Mouse (Mus musculus) heart, postnatal 0 days (tissue): Measurements from ENCODE around the gene Fam8a1. TPM values are rescaled to one million over a fixed set of nuclear protein-coding genes. Genes with fewer than 3 reads are reported as not detected.

ENCODE experiments used
- ATAC-seq: fragments of 200-750 bp; cut with Nextera tagmentation; 2 replicates; pipeline ENCODE4 v1.8.0; 2017; ENCODE audit warnings: low read depth, moderate number of reproducible peaks, moderate library complexity; ENCODE audit not compliant: insufficient read depth
- DNase-seq: peaks from one replicate; pipeline ENCODE4 v3.0.0-alpha.2; 2016; ENCODE audit warnings: low spot score
- H3K27ac ChIP-seq: fragments of 300-500 bp; sonication (generic); 2 replicates; pipeline ENCODE4 v1.5.1; 2014; ENCODE audit warnings: low read depth, mild to moderate bottlenecking
- H3K27me3 ChIP-seq: fragments of 300-500 bp; sonication (generic); 2 replicates; pipeline ENCODE4 v1.6.1; 2014; ENCODE audit warnings: low read length, mixed read lengths; ENCODE audit not compliant: control insufficient read depth, insufficient read depth
- H3K36me3 ChIP-seq: fragments of 300-500 bp; sonication (generic); replicated peaks from 2 replicates; pipeline ENCODE4 v1.6.1; 2014; ENCODE audit warnings: low read length, mixed read lengths; ENCODE audit not compliant: control insufficient read depth, insufficient read depth
- H3K4me1 ChIP-seq: fragments of 300-500 bp; sonication (generic); 2 replicates; pipeline ENCODE4 v1.6.1; 2014; ENCODE audit warnings: antibody characterized with exemption; ENCODE audit not compliant: control insufficient read depth, insufficient read depth
- H3K4me2 ChIP-seq: fragments of 300-500 bp; sonication (generic); 2 replicates; pipeline ENCODE4 v1.6.1; 2014; ENCODE audit warnings: low read depth, mild to moderate bottlenecking, low read length, moderate library complexity
- H3K4me3 ChIP-seq: fragments of 300-500 bp; sonication (generic); 2 replicates; pipeline ENCODE4 v1.5.1; 2014; ENCODE audit warnings: low read depth, low read length
- H3K9ac ChIP-seq: fragments of 300-500 bp; sonication (generic); replicated peaks from 2 replicates; pipeline ENCODE4 v1.6.1; 2014; ENCODE audit warnings: low read depth, low read length, mixed read lengths
- H3K9me3 ChIP-seq: fragments of 300-500 bp; sonication (generic); replicated peaks from 2 replicates; pipeline ENCODE4 v1.6.1; 2016; ENCODE audit warnings: low read length; ENCODE audit not compliant: control insufficient read depth
- CTCF ChIP-seq: IDR thresholded peaks from 2 replicates; pipeline ENCODE4 v1.5.1; 2016; ENCODE audit warnings: antibody characterized with exemption, control low read depth, low read depth
- EP300 ChIP-seq: IDR thresholded peaks from 2 replicates; pipeline ENCODE4 v1.6.1; 2016; ENCODE audit warnings: antibody characterized with exemption, low read depth
- WGBS: fragments of 180-500 bp; shearing (Covaris S2); extraction: QIAGEN DNeasy Blood & Tissue Kit; methylation state at CpG from one replicate; pipeline ENCODE4 v1.1.7; 2014; 5-methylcytosine and 5-hydroxymethylcytosine counted together
- polyA plus RNA-seq: library from polyadenylated mRNA; unstranded; fragments of >200 nt; fragmentation: Nextera tagmentation; extraction: Ambion mirVana; gene quantifications from 2 replicates; pipeline ENCODE4 v1.2.1, GENCODE M21; 2015
- total RNA-seq: library from RNA; depleted of rRNA; stranded (reverse); fragments of >200 nt; gene quantifications from 2 replicates; pipeline ENCODE4 v1.2.3, GENCODE M21; 2014; ENCODE audit warnings: low replicate concordance

Gene Fam8a1
- total and polyA plus RNA-seq, 2 experiments from 2014 or later, result 8.0 to 15.5 TPM

GRCm38 (mm10) chr13:46642318-46642717, 27.0 kb upstream of the Fam8a1 start:
- no peak for TF ChIP-seq EP300
- peak; percentile 36 for TF ChIP-seq CTCF
- no peak overlapping the region for H3K4me2 ChIP-seq
- H3K9me3 ChIP-seq, result peaks cover 8% of the 10 kb centered on the region
- H3K4me1 ChIP-seq, result no peaks in the 10 kb centered on the region
- no peaks in the 10 kb centered on the region for H3K27me3 ChIP-seq
- peaks cover 50% of the 10 kb centered on the region for H3K36me3 ChIP-seq
- 90% methylated on average over 4 of the region's 4 CpGs for WGBS
- H3K27ac ChIP-seq, result no peak overlapping the region
- no peak for DNase-seq
- H3K4me3 ChIP-seq, result no peak overlapping the region
- H3K9ac ChIP-seq, result no peak overlapping the region
- ATAC-seq, result no peak

- Histone ChIP-seq H3K4me3 (no peak overlapping the region), H3K27me3 (no peaks in the 10 kb centered on the region), H3K36me3 (peaks cover 46% of the 10 kb centered on the region), H3K4me2 (no peak overlapping the region), H3K4me1 (no peaks in the 10 kb centered on the region), H3K27ac (no peak overlapping the region), H3K9ac (no peak overlapping the region), H3K9me3 (peaks cover 8% of the 10 kb centered on the region)
- TF ChIP-seq CTCF (no peak), EP300 (no peak)
- DNase-seq, result no peak
- 94% methylated on average over 6 of the region's 6 CpGs for WGBS
- ATAC-seq, result no peak
Observed at GRCm38 (mm10) chr13:46644175-46644574, 25.1 kb upstream of the Fam8a1 start.

GRCm38 (mm10) chr13:46645476-46645875, 23.8 kb upstream of the Fam8a1 start:
- H3K27me3 ChIP-seq, result no peaks in the 10 kb centered on the region
- H3K4me2 ChIP-seq, result no peak overlapping the region
- no peak for DNase-seq
- no peaks in the 10 kb centered on the region for H3K4me1 ChIP-seq
- TF ChIP-seq EP300, result no peak
- TF ChIP-seq CTCF, result no peak
- peaks cover 43% of the 10 kb centered on the region for H3K36me3 ChIP-seq
- 89% methylated on average over 6 of the region's 6 CpGs for WGBS
- H3K9ac ChIP-seq, result no peak overlapping the region
- H3K9me3 ChIP-seq, result peaks cover 8% of the 10 kb centered on the region
- no peak overlapping the region for H3K4me3 ChIP-seq
- no peak for ATAC-seq
- H3K27ac ChIP-seq, result no peak overlapping the region

GRCm38 (mm10) chr13:46651853-46652252, 17.5 kb upstream of the Fam8a1 start:
- Histone ChIP-seq H3K4me2 (no peak overlapping the region), H3K4me3 (no peak overlapping the region), H3K27ac (no peak overlapping the region), H3K4me1 (no peaks in the 10 kb centered on the region), H3K9ac (no peak overlapping the region), H3K9me3 (no peaks in the 10 kb centered on the region), H3K27me3 (no peaks in the 10 kb centered on the region), H3K36me3 (peaks cover 27% of the 10 kb centered on the region; the same call in 1 of the 2 replicates)
- ATAC-seq (no peak), DNase-seq (no peak)
- TF ChIP-seq EP300, result no peak
- TF ChIP-seq CTCF, result no peak
- 78% methylated on average over 7 of the region's 7 CpGs for WGBS

GRCm38 (mm10) chr13:46652671-46653070, 16.7 kb upstream of the Fam8a1 start:
- no peaks in the 10 kb centered on the region for H3K9me3 ChIP-seq
- WGBS, result 89% methylated on average over 7 of the region's 7 CpGs
- H3K4me3 ChIP-seq, result no peak overlapping the region
- H3K27ac ChIP-seq, result no peak overlapping the region
- H3K4me2 ChIP-seq, result no peak overlapping the region
- H3K9ac ChIP-seq, result no peak overlapping the region
- DNase-seq (no peak), ATAC-seq (no peak)
- H3K4me1 ChIP-seq, result no peaks in the 10 kb centered on the region
- peaks cover 24% of the 10 kb centered on the region; the same call in 1 of the 2 replicates for H3K36me3 ChIP-seq
- TF ChIP-seq EP300 (no peak), CTCF (no peak)
- H3K27me3 ChIP-seq, result no peaks in the 10 kb centered on the region

- Histone ChIP-seq H3K4me2 (no peak overlapping the region), H3K9me3 (no peaks in the 10 kb centered on the region)
- WGBS, result 82% methylated on average over 4 of the region's 4 CpGs
Observed at GRCm38 (mm10) chr13:46653671-46654070, 15.7 kb upstream of the Fam8a1 start.

More at GRCm38 (mm10) chr13:46653671-46654070, 15.7 kb upstream of the Fam8a1 start:
- H3K4me1 ChIP-seq, result no peaks in the 10 kb centered on the region
- no peaks in the 10 kb centered on the region for H3K27me3 ChIP-seq
- no peak overlapping the region for H3K27ac ChIP-seq
- 0 out of 2 replicates have a peak, but pooled peaks cover 16% of the 10 kb centered on the region for H3K36me3 ChIP-seq
- H3K9ac ChIP-seq, result no peak overlapping the region
- ATAC-seq, result no peak
- no peak overlapping the region for H3K4me3 ChIP-seq
- no peak for DNase-seq
- TF ChIP-seq EP300 (no peak), CTCF (no peak)
